Mouse (Mus musculus) midbrain, embryonic 14.5 days (tissue): Measurements from ENCODE around the gene Krt72. TPM values are rescaled to one million over a fixed set of nuclear protein-coding genes. Genes with fewer than 3 reads are reported as not detected.

ENCODE experiments used
- ATAC-seq: fragments of 200-750 bp; cut with Nextera tagmentation; 2 replicates; pipeline ENCODE4 v1.8.0; 2017; ENCODE audit warnings: moderate number of reproducible peaks, moderate library complexity; ENCODE audit not compliant: low FRiP score, low TSS enrichment
- DNase-seq: peaks from one replicate; pipeline ENCODE4 v3.0.0-alpha.2; 2015
- H3K27ac ChIP-seq: fragments of 300-500 bp; sonication (generic); replicated peaks from 2 replicates; pipeline ENCODE4 v1.5.1; 2014; ENCODE audit warnings: mild to moderate bottlenecking, low read depth, low read length, moderate library complexity
- H3K27me3 ChIP-seq: fragments of 300-500 bp; sonication (generic); 2 replicates; pipeline ENCODE4 v1.6.1; 2014; ENCODE audit warnings: low read length, control low read depth, mixed read lengths; ENCODE audit not compliant: control insufficient read depth, insufficient read depth
- H3K36me3 ChIP-seq: fragments of 300-500 bp; sonication (generic); 2 replicates; pipeline ENCODE4 v1.6.1; 2014; ENCODE audit warnings: low read length, control low read depth; ENCODE audit not compliant: control insufficient read depth, insufficient read depth
- H3K4me1 ChIP-seq: fragments of 300-500 bp; sonication (generic); 2 replicates; pipeline ENCODE4 v1.6.1; 2014; ENCODE audit warnings: mild to moderate bottlenecking, antibody characterized with exemption, low read length, control low read depth; ENCODE audit not compliant: control insufficient read depth, insufficient read depth
- H3K4me2 ChIP-seq: fragments of 300-500 bp; sonication (generic); 2 replicates; pipeline ENCODE4 v1.6.1; 2014; ENCODE audit warnings: mild to moderate bottlenecking, low read length, moderate library complexity
- H3K4me3 ChIP-seq: fragments of 300-500 bp; sonication (generic); replicated peaks from 2 replicates; pipeline ENCODE4 v1.5.1; 2014; ENCODE audit warnings: low read depth, low read length
- H3K9ac ChIP-seq: fragments of 300-500 bp; sonication (generic); replicated peaks from 2 replicates; pipeline ENCODE4 v1.6.1; 2014; ENCODE audit warnings: mild to moderate bottlenecking, low read length, moderate library complexity
- H3K9me3 ChIP-seq: fragments of 300-500 bp; sonication (generic); 2 replicates; pipeline ENCODE4 v1.6.1; 2016; ENCODE audit warnings: low read length, control low read depth, mixed read lengths; ENCODE audit not compliant: control insufficient read depth
- WGBS: fragments of 180-500 bp; shearing (Covaris S2); extraction: QIAGEN DNeasy Blood & Tissue Kit; methylation state at CpG from one replicate; pipeline ENCODE4 v1.1.7; 2014; 5-methylcytosine and 5-hydroxymethylcytosine counted together
- polyA plus RNA-seq: library from polyadenylated mRNA; unstranded; fragments of >200 nt; fragmentation: Nextera tagmentation; extraction: Ambion mirVana; gene quantifications from 2 replicates; pipeline ENCODE4 v1.2.1, GENCODE M21; 2014

Gene Krt72
- 0.11 TPM in 1 of 2 replicates, not detected in the other for polyA plus RNA-seq

DNA sequence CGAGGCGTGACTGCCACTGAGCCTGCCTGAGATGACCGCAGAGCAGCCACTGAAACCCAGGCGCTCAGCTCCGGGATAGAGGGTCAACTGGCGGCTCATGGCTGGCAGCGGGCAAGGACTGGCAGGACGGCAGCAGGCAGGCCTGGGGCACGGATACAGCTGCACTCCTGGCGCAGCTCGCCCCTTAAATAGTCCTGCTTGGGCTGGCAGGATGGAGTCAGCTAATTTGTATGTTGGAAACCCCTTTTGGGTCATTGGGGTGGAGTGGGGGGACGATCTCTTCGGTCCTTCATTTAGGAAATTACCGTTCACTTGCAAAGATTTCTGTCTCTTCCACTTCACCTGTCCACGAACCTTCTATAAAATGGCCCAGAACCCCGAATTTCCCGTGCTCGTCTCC is at the start of gene Krt72:
TSS of gene Krt72 (minus strand) at position 101 of the 400 bp plus-strand sequence.
- Histone ChIP-seq H3K27me3 (no peaks in the 10 kb centered on the region), H3K36me3 (no peaks in the 10 kb centered on the region), H3K9me3 (no peaks in the 10 kb centered on the region), H3K4me2 (no peak within 1 kb of the TSS), H3K4me1 (no peaks in the 10 kb centered on the region), H3K4me3 (no peak within 1 kb of the TSS), H3K9ac (no peak within 1 kb of the TSS), H3K27ac (no peak within 1 kb of the TSS)
- ATAC-seq (no peak), DNase-seq (no peak)
- WGBS: 94% methylated on average over 18 of the region's 18 CpGs

DNA sequence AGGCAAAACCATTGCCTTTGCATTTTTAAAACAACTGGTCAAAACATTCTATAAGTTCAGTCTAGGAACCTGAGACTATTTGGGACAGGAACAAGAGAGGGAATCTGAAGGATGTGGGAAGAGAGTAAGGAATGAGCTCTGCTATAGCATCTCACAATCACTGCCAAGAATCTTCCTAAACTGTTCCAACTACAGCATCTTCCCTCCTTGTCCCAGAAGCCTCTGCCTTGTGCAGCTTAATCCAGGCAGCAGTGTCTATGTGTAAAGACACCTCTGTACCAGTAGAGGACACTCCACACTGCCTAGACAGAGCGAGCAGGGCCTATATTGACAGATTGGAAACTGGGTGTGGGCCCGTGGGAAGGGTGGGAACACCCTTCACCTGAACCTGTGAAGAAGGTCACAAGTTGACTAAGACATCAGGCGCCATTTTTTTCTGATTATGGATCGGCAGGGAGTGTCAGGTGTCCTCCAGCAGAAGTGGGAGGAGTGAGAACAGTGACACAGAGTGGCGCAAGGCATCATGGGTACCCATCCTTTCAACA is 48.6 kb upstream of the Krt72 start:
- Histone ChIP-seq H3K9me3 (no peaks in the 10 kb centered on the region), H3K27ac (no peak overlapping the region), H3K36me3 (no peaks in the 10 kb centered on the region), H3K4me1 (no peaks in the 10 kb centered on the region), H3K27me3 (no peaks in the 10 kb centered on the region), H3K4me2 (no peak overlapping the region), H3K9ac (no peak overlapping the region), H3K4me3 (no peak overlapping the region)
- 74% methylated on average over 5 of the region's 5 CpGs for WGBS
- ATAC-seq: no peak
- DNase-seq: no peak

DNA sequence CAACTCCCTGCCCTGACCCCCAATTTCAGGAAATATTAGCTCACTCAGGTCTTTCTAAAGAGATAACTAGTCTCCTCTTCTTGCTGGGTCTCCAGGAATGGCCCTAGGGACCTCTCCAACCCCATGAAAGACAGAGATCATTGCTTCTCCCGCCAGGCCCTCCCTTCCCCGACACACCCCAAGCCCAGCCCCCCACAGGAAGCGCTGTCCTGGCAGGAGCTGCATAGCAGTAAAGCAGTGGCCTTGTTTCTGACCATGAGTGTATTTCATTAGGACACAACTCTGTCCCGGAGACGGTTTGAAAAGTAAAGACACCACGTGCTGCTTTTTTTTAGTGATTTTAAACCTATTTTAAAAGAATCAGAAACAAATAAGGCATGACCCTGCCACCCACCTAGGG is 46.9 kb upstream of the Krt72 start:
- Histone ChIP-seq H3K27ac (no peak overlapping the region), H3K4me1 (no peaks in the 10 kb centered on the region), H3K36me3 (no peaks in the 10 kb centered on the region), H3K4me3 (no peak overlapping the region), H3K27me3 (no peaks in the 10 kb centered on the region), H3K9ac (no peak overlapping the region), H3K9me3 (no peaks in the 10 kb centered on the region), H3K4me2 (no peak overlapping the region)
- ATAC-seq (no peak), DNase-seq (no peak)
- 63% methylated on average over 6 of the region's 6 CpGs for WGBS

- ATAC-seq (no peak), DNase-seq (no peak)
- Histone ChIP-seq H3K36me3 (no peaks in the 10 kb centered on the region), H3K4me3 (no peak overlapping the region), H3K4me1 (no peaks in the 10 kb centered on the region), H3K9ac (no peak overlapping the region), H3K27me3 (no peaks in the 10 kb centered on the region), H3K9me3 (no peaks in the 10 kb centered on the region), H3K4me2 (no peak overlapping the region), H3K27ac (no peak overlapping the region)
- 65% methylated on average over 5 of the region's 5 CpGs for WGBS
Measured at GRCm38 (mm10) chr15:101829441-101829840, 43.2 kb upstream of the Krt72 start.

- Histone ChIP-seq H3K4me1 (no peaks in the 10 kb centered on the region), H3K27ac (no peak overlapping the region), H3K36me3 (no peaks in the 10 kb centered on the region), H3K9ac (no peak overlapping the region), H3K27me3 (no peaks in the 10 kb centered on the region), H3K4me2 (no peak overlapping the region), H3K4me3 (no peak overlapping the region), H3K9me3 (no peaks in the 10 kb centered on the region)
- DNase-seq (no peak), ATAC-seq (no peak)
- WGBS: 32% methylated on average over 3 of the region's 3 CpGs
Measured at GRCm38 (mm10) chr15:101821786-101822185, 35.5 kb upstream of the Krt72 start.

- WGBS: 87% methylated on average over 16 of the region's 16 CpGs
- no peaks in the 10 kb centered on the region for H3K27me3 ChIP-seq
- DNase-seq (no peak), ATAC-seq (no peak)
- no peaks in the 10 kb centered on the region for H3K9me3 ChIP-seq
- no peak within 1 kb of the TSS for H3K4me2 ChIP-seq
- no peak within 1 kb of the TSS for H3K27ac ChIP-seq
- no peaks in the 10 kb centered on the region for H3K4me1 ChIP-seq
- no peaks in the 10 kb centered on the region for H3K36me3 ChIP-seq
- H3K4me3 ChIP-seq: no peak within 1 kb of the TSS
- no peak within 1 kb of the TSS for H3K9ac ChIP-seq
Measured at GRCm38 (mm10) chr15:101817875-101818274, 31.6 kb upstream of the Krt72 start, which contains the start of gene Krt2. Gene Krt2 (minus strand): TSS chr15:101818169.

GRCm38 (mm10) chr15:101803052-101803822 is 17.0 kb upstream of the Krt72 start:
- H3K4me1 ChIP-seq: peaks cover 19% of the 10 kb centered on the region
- 60% methylated on average over 11 of the region's 11 CpGs for WGBS
- no peak overlapping the region for H3K4me3 ChIP-seq
- H3K9me3 ChIP-seq: no peaks in the 10 kb centered on the region
- no peak overlapping the region for H3K9ac ChIP-seq
- no peaks in the 10 kb centered on the region for H3K36me3 ChIP-seq
- H3K27me3 ChIP-seq: no peaks in the 10 kb centered on the region
- ATAC-seq (no peak), DNase-seq (peak; percentile 37)
- H3K27ac ChIP-seq: peak overlapping the region; percentile 49; the same call in 1 of the 2 replicates
- H3K4me2 ChIP-seq: no peak overlapping the region

DNA sequence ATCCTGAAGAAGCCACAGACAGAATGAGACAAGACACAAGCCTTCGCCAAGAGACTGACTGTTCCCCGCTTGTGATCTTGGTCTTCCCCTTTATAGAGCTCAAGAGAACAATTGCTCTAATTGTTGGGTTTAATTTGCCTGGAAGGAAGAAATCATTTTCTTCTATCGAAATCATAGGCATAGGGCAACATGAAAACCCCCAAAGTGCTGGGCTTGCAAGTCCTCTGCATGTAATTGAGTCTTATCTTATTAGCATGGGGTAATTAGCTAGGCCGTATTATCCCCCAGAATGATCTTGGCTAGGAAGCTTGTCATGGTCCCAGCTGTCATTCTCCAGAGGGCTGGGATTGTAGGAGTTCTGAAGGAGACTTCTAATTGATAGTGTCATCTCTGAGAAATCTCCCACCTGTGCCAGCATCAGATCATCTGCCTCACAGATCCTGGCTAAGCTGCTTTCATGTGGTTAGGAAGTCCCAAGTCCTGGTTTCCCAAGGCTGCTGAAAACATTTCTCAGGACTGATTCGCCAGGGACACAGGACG is 16.1 kb upstream of the Krt72 start, which contains the start of gene Krt73:
TSS of gene Krt73 (minus strand) at position 51 of the 540 bp plus-strand sequence.
- Histone ChIP-seq H3K9me3 (no peaks in the 10 kb centered on the region), H3K4me1 (peaks cover 19% of the 10 kb centered on the region), H3K36me3 (no peaks in the 10 kb centered on the region), H3K4me2 (no peak within 1 kb of the TSS), H3K9ac (no peak within 1 kb of the TSS), H3K4me3 (no peak within 1 kb of the TSS), H3K27me3 (no peaks in the 10 kb centered on the region), H3K27ac (peak within 1 kb of the TSS; percentile 58; the same call in 1 of the 2 replicates)
- ATAC-seq: no peak
- DNase-seq: peak; percentile 63
- 62% methylated on average over 6 of the region's 6 CpGs for WGBS
